Mouse (Mus musculus) spleen, adult 18-20 months (tissue): Measurements from ENCODE around the gene Angptl1.

Experiments
- DNase-seq, 2 experiments: peaks; one replicate each; pipeline ENCODE4 v3.0.0; 2022; ENCODE audit warnings: mixed read lengths in 2 of 2

Angptl1 gene

GRCm38 (mm10) chr1:156884782-156885181, 46.4 kb downstream of the Angptl1 start:
- no peak for DNase-seq

GRCm38 (mm10) chr1:156885879-156886278, 47.5 kb downstream of the Angptl1 start:
- DNase-seq, result no peak

GRCm38 (mm10) chr1:156888830-156889229, 50.5 kb downstream of the Angptl1 start:
- DNase-seq, result no peak

GRCm38 (mm10) chr1:156891561-156891960, 53.2 kb downstream of the Angptl1 start:
- no peak for DNase-seq

GRCm38 (mm10) chr1:156901689-156902088, 63.3 kb downstream of the Angptl1 start:
- DNase-seq, result no peak

- no peak for DNase-seq
These were observed 65.5 kb downstream of the Angptl1 start for GRCm38 (mm10) chr1:156903899-156904298.

GRCm38 (mm10) chr1:156905660-156906059, 67.3 kb downstream of the Angptl1 start:
- no peak for DNase-seq

- no peak for DNase-seq
These were observed 70.9 kb downstream of the Angptl1 start for GRCm38 (mm10) chr1:156909265-156909664.

GRCm38 (mm10) chr1:156909866-156910265, 71.5 kb downstream of the Angptl1 start:
- no peak for DNase-seq
